19 mouse cellular contexts compared by ENCODE assay signal in the genomic region with DNA sequence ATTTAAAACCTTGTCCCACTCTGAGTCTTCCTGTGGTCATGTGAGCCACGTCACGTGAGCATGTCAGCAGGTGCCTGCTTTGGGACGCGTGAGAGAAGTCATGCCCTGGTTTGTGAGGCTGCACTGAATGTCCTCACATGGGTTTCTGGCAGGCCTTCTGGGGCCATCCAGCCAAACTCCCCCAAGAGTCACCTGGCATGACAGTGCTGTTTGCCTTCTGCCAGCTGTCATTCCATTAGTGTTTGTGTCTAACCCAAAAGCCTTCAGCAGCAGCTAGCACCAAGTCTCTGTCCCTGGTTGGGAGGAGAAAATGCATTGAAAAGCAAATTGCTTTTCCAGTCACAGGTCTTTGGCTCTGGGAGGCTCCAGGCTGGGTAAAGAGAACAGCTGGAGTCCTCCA. TPM values are rescaled to one million over a fixed set of nuclear protein-coding genes. Genes with fewer than 3 reads are reported as not detected.
DNase-seq lines count a peak whose midpoint lies in the region; ATAC-seq and TF ChIP-seq lines count a peak whose summit lies in the region.
"Had no signal": no experiment of that assay in that cellular context is flagged by ENCODE, and none has a peak within 500 bp of the region (broad histone marks: within the 10 kb centered on the region; RNA-seq: fewer than 3 reads in every experiment).

No protein-coding gene starts in this region.

- peak; percentile 8 for DNase-seq in embryo, embryonic 11 days
- DNase-seq in embryo, embryonic 9.5 days (ENCODE audit: extremely low spot score): no peak
- DNase-seq in CH12.LX (ENCODE audit: extremely low read depth): no peak
- peak; percentile 66 to 67 for DNase-seq in cerebellum, postnatal 10 days
- DNase-seq in heart, postnatal 14 days: peak; percentile 18 to 49
- no peak for DNase-seq in natural killer cell, adult 2 months (ENCODE audit: low spot score in 2 of 2)
- no peak for DNase-seq in kidney, adult 9 months
- DNase-seq: adrenal gland, postnatal 36 days; lung, postnatal 10 days; right cerebral cortex, postnatal 4 days had no signal

- intact Hi-C loops in heart, postnatal 14 days (cut with DNase I): loop anchor here (5.0 kb wide), 1 partner anchor 526 kb away; no protein-coding TSS in a partner anchor

- TF ChIP-seq RAD21 in CH12.LX (IDR thresholded peaks at IDR 0.05; ENCODE audit: low read depth, low read length): no peak

- ATAC-seq in liver, embryonic 12.5 days: no peak
- ATAC-seq: forebrain, embryonic 16.5 days; hindbrain, embryonic 16.5 days had no signal

- no peaks in the 10 kb centered on the region for H3K79me2 ChIP-seq in CH12.LX (replicated peaks; ENCODE audit: control insufficient read depth, extremely low read depth, insufficient read depth, poor library complexity, severe bottlenecking)

- WGBS in liver, embryonic 12.5 days (ENCODE audit: insufficient replicate concordance): 85% methylated on average over 4 of the region's 4 CpGs

- H3K4me3 ChIP-seq in CH12.LX (replicated peaks in 1 of 3; ENCODE audit: low read depth in 2 of 3, low read length in 2 of 3, poor library complexity in 1 of 3): no peak overlapping the region
- no peak overlapping the region for H3K4me3 ChIP-seq in liver, embryonic 12.5 days
- H3K4me3 ChIP-seq: heart, embryonic 13.5 days; kidney, embryonic 15.5 days; layer of hippocampus, adult 2 months; limb, embryonic 15.5 days had no signal

- no peaks in the 10 kb centered on the region for H3K36me3 ChIP-seq in CH12.LX (replicated peaks in 1 of 2; ENCODE audit: control insufficient read depth in 1 of 2, insufficient read depth in 1 of 2, low read length in 1 of 2)
- no peaks in the 10 kb centered on the region for H3K36me3 ChIP-seq in liver, embryonic 12.5 days
- H3K36me3 ChIP-seq: heart, embryonic 13.5 days; kidney, embryonic 15.5 days; limb, embryonic 15.5 days had no signal

- no peak for TF ChIP-seq CTCF in CH12.LX (conservative IDR thresholded peaks at IDR 0.05 in 1 of 2, IDR thresholded peaks at IDR 0.05 in 1 of 2; ENCODE audit: low read depth in 2 of 2, low read length in 2 of 2)

- H3K27ac ChIP-seq in CH12.LX (ENCODE audit: insufficient read depth, low read depth): no peak overlapping the region
- H3K27ac ChIP-seq in liver, embryonic 12.5 days: no peak overlapping the region
- H3K27ac ChIP-seq: heart, embryonic 13.5 days; kidney, embryonic 15.5 days; layer of hippocampus, adult 2 months; limb, embryonic 15.5 days had no signal

- H3K9me3 ChIP-seq in CH12.LX (replicated peaks; ENCODE audit: low read length): no peaks in the 10 kb centered on the region
- H3K9me3 ChIP-seq in liver, embryonic 12.5 days (replicated peaks): no peaks in the 10 kb centered on the region
- H3K9me3 ChIP-seq: heart, embryonic 13.5 days; kidney, embryonic 15.5 days; limb, embryonic 15.5 days had no signal

- no peaks in the 10 kb centered on the region for H3K4me1 ChIP-seq in CH12.LX (ENCODE audit: control insufficient read depth in 1 of 2, insufficient read depth in 2 of 2)
- no peaks in the 10 kb centered on the region for H3K4me1 ChIP-seq in liver, embryonic 12.5 days
- H3K4me1 ChIP-seq: kidney, embryonic 15.5 days had no signal

- H3K4me2 ChIP-seq in CH12.LX (ENCODE audit: insufficient read depth, low read depth, poor library complexity, severe bottlenecking): no peak overlapping the region
- no peak overlapping the region for H3K4me2 ChIP-seq in liver, embryonic 12.5 days
- H3K4me2 ChIP-seq: heart, embryonic 13.5 days; kidney, embryonic 15.5 days; limb, embryonic 15.5 days; midbrain, embryonic 11.5 days had no signal

- TF ChIP-seq POLR2A in CH12.LX (IDR thresholded peaks at IDR 0.05; ENCODE audit: low read depth, low read length): no peak

- dilution Hi-C loops in CH12.LX (cut with MboI; ENCODE audit: extremely low pct_ligation_motif_present, extremely low pct_unique_long_range_greater_than_20kb, low sequenced_read_pairs): no loop called here

- H3K9ac ChIP-seq in CH12.LX (ENCODE audit: insufficient read depth, low read depth): no peak overlapping the region
- no peak overlapping the region for H3K9ac ChIP-seq in liver, embryonic 12.5 days
- H3K9ac ChIP-seq: heart, embryonic 13.5 days; kidney, embryonic 15.5 days; limb, embryonic 15.5 days had no signal

- H3K27me3 ChIP-seq in CH12.LX (replicated peaks): no peaks in the 10 kb centered on the region
- H3K27me3 ChIP-seq in liver, embryonic 12.5 days (replicated peaks): no peaks in the 10 kb centered on the region
- H3K27me3 ChIP-seq: heart, embryonic 13.5 days; kidney, embryonic 15.5 days; limb, embryonic 15.5 days had no signal

- TF ChIP-seq EP300 in CH12.LX (IDR thresholded peaks at IDR 0.05; ENCODE audit: low read length): no peak

- in situ Hi-C loops in CH12.LX (cut with MboI; ENCODE audit: low pct_ligation_motif_present, low pct_unique_long_range_greater_than_20kb, low sequenced_read_pairs): no loop called here

TF ChIP-seq in CH12.LX, 34 proteins besides CTCF, POLR2A, EP300 and RAD21:
- TF ChIP-seq BHLHE40 (IDR thresholded peaks at IDR 0.05; ENCODE audit: low read depth, low read length): peak; percentile 43; the same call in 1 of the 2 replicates
- no peak for TF ChIP-seq UBTF (IDR thresholded peaks at IDR 0.05; ENCODE audit: low read depth, low read length)

RNA-seq across cellular contexts. Expression of a gene that starts 50.0 kb away (rescaled TPM):
- total RNA-seq in CH12.LX (2012; rRNA removed): not detected in 2 replicates
- not detected in 2 replicates for total RNA-seq in CH12.LX (2014; rRNA removed)
- not detected in 2 replicates for polyA plus RNA-seq in CH12.LX (2012; ENCODE audit: insufficient read length, low read depth)
- total RNA-seq in heart, postnatal 14 days (2021): not detected
- not detected in 2 replicates for polyA plus RNA-seq in liver, embryonic 12.5 days (2016; fragmentation: Nextera tagmentation; extraction: Ambion mirVana)
- total RNA-seq: adrenal gland, postnatal 36 days; common myeloid progenitor, adult 5-6 weeks; layer of hippocampus, adult 2 months had no signal
- polyA plus RNA-seq: forebrain, embryonic 16.5 days; heart, embryonic 13.5 days; hindbrain, embryonic 16.5 days; kidney, embryonic 15.5 days; limb, embryonic 15.5 days; midbrain, embryonic 11.5 days had no signal

Comparison
In these comparisons a context has a peak if more than half of its experiments do, and no peak if none do; other contexts are left out.
1. DNase-seq: peak in embryo, embryonic 11 days (single experiment), cerebellum, postnatal 10 days (2 of 2) and heart, postnatal 14 days (2 of 2); none in embryo, embryonic 9.5 days (single experiment), CH12.LX (single experiment), natural killer cell, adult 2 months (0 of 2) and kidney, adult 9 months (single experiment).